Mouse (Mus musculus): ENCODE data around the gene Nfix.
"Not testable (repeated sequence)": the region's sequence is repeated elsewhere in the genome, so short reads cannot be mapped to it uniquely, and the experiment has no call there.

Gene Nfix

GRCm38 (mm10) chr8:84699861-84700322, 100.3 kb downstream of the Nfix start:
- no peak for DNase-seq (ENCODE audit: low read depth)

GRCm38 (mm10) chr8:84698929-84699401, 101.2 kb downstream of the Nfix start:
- no peak for DNase-seq (ENCODE audit: low read depth)

GRCm38 (mm10) chr8:84698288-84698687, 101.9 kb downstream of the Nfix start:
- DNase-seq (ENCODE audit: low read depth), result no peak

GRCm38 (mm10) chr8:84697166-84698130, 102.7 kb downstream of the Nfix start:
- DNase-seq (ENCODE audit: low read depth), result no peak

GRCm38 (mm10) chr8:84695140-84695539, 105.0 kb downstream of the Nfix start:
- no peak for DNase-seq (ENCODE audit: low read depth)

- DNase-seq (ENCODE audit: low read depth), result no peak
Observed at GRCm38 (mm10) chr8:84693332-84693731, 106.8 kb downstream of the Nfix start.

- peak; percentile 91 for DNase-seq (ENCODE audit: low read depth)
Observed at GRCm38 (mm10) chr8:84689091-84689915, 110.8 kb downstream of the Nfix start.

- DNase-seq (ENCODE audit: low read depth), result no peak
Observed at GRCm38 (mm10) chr8:84687705-84688100, 112.4 kb downstream of the Nfix start, which contains the start of gene Nacc1. Gene Nacc1 (minus strand): TSS chr8:84687862.

GRCm38 (mm10) chr8:84687003-84687704, 113.0 kb downstream of the Nfix start:
- no peak for DNase-seq (ENCODE audit: low read depth)

GRCm38 (mm10) chr8:84686191-84687002, 113.7 kb downstream of the Nfix start, which contains the start of gene Trmt1:
Gene Trmt1 (plus strand): TSS chr8:84686307.
- DNase-seq (ENCODE audit: low read depth), result peak; percentile 55

- DNase-seq (ENCODE audit: low read depth), result no peak
Observed at GRCm38 (mm10) chr8:84684537-84684936, 115.6 kb downstream of the Nfix start.

GRCm38 (mm10) chr8:84682257-84682656, 117.9 kb downstream of the Nfix start:
- DNase-seq (ENCODE audit: low read depth), result no peak

GRCm38 (mm10) chr8:84681476-84681875, 118.7 kb downstream of the Nfix start:
- no peak for DNase-seq (ENCODE audit: low read depth)

- no peak for DNase-seq (ENCODE audit: low read depth)
Observed at GRCm38 (mm10) chr8:84677305-84677704, 122.8 kb downstream of the Nfix start.

GRCm38 (mm10) chr8:84670295-84671006, 129.7 kb downstream of the Nfix start:
- not testable (repeated sequence) for DNase-seq (ENCODE audit: low read depth)

GRCm38 (mm10) chr8:84668731-84669485, 131.2 kb downstream of the Nfix start:
- DNase-seq (ENCODE audit: low read depth), result no peak

- DNase-seq (ENCODE audit: low read depth), result no peak
Observed at GRCm38 (mm10) chr8:84668081-84668480, 132.1 kb downstream of the Nfix start.

- DNase-seq (ENCODE audit: low read depth), result no peak
Observed at GRCm38 (mm10) chr8:84665385-84665893, 134.7 kb downstream of the Nfix start.
